Mouse (Mus musculus): ENCODE results near the gene Vkorc1l1. TPM values are rescaled to one million over a fixed set of nuclear protein-coding genes. Genes with fewer than 3 reads are reported as not detected.
A peak's percentile ranks its signal among the peaks of the same experiment; 100 is the strongest.
"Not testable (repeated sequence)": the region's sequence is repeated elsewhere in the genome, so short reads cannot be mapped to it uniquely, and the experiment has no call there.

Gene Vkorc1l1
- total and polyA plus RNA-seq, 2 experiments, result 14.4 to 24.3 TPM

DNA sequence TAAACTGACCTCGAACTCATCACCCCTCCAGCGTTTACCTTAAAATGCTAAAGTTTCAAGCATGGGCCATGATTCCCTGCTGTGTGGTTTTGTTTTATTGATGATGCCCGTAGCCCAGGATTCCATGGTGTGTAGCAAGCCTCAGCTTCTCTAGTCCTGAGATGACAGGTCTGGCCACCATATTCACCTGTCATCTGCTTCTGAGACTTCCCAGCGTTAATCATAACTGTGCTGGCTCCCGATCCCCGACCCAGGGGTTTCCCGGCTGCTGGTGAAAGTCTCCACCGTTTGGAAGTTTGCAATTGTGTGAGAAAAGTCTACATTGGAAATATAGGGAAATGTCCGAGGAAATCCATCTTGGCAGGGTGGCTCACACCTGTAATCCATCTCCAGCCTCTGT is 32.6 kb upstream of the Vkorc1l1 start:
- H3K27ac ChIP-seq (replicated peaks; ENCODE audit: insufficient read depth, low read depth, low read length), result no peak overlapping the region
- H3K27me3 ChIP-seq (ENCODE audit: control insufficient read depth, insufficient read depth, low read length), result no peaks in the 10 kb centered on the region
- no peak overlapping the region for H3K9ac ChIP-seq (ENCODE audit: low read depth, low read length)
- no peak for DNase-seq (ENCODE audit: extremely low read depth, low read depth, low spot score)
- 78% methylated on average over 9 of the region's 9 CpGs for WGBS
- H3K4me3 ChIP-seq (ENCODE audit: insufficient read depth, low read depth, low read length), result no peak overlapping the region
- H3K79me2 ChIP-seq (ENCODE audit: control insufficient read depth, insufficient read depth, low read length), result no peaks in the 10 kb centered on the region
- no peaks in the 10 kb centered on the region for H3K4me1 ChIP-seq (ENCODE audit: control insufficient read depth, insufficient read depth, low read length)
- no peaks in the 10 kb centered on the region for H3K36me3 ChIP-seq (ENCODE audit: control insufficient read depth, insufficient read depth, low read length)
- TF ChIP-seq CTCF (IDR thresholded peaks at IDR 0.05; ENCODE audit: low read depth, low read length) (no peak), POLR2A (IDR thresholded peaks at IDR 0.05; ENCODE audit: extremely low read depth, insufficient read depth, low read length) (no peak)

DNA sequence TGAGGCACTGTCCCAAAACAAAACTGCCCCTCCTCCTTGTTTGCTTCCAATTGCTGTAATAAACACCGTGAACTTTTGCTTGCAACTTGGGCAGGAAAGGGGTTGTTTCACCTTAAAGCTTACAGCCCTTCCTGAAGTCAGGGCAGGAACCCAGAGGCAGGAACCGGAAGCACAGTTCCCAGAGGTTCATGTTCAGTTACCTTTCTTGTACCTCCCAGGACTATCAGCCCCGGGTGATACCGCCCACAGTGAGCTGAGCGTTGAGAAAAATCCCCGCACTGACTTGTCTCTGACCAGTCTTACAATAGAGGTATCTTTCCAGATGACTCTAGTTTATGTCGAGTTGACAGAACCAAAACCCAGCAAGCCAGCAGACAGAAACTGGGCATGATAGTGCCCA is 32.2 kb upstream of the Vkorc1l1 start:
- no peaks in the 10 kb centered on the region for H3K79me2 ChIP-seq (ENCODE audit: control insufficient read depth, insufficient read depth, low read length)
- no peak overlapping the region for H3K4me3 ChIP-seq (ENCODE audit: insufficient read depth, low read depth, low read length)
- no peaks in the 10 kb centered on the region for H3K36me3 ChIP-seq (ENCODE audit: control insufficient read depth, insufficient read depth, low read length)
- no peaks in the 10 kb centered on the region for H3K27me3 ChIP-seq (ENCODE audit: control insufficient read depth, insufficient read depth, low read length)
- H3K9ac ChIP-seq (ENCODE audit: low read depth, low read length), result no peak overlapping the region
- TF ChIP-seq CTCF (IDR thresholded peaks at IDR 0.05; ENCODE audit: low read depth, low read length) (no peak), POLR2A (IDR thresholded peaks at IDR 0.05; ENCODE audit: extremely low read depth, insufficient read depth, low read length) (no peak)
- H3K4me1 ChIP-seq (ENCODE audit: control insufficient read depth, insufficient read depth, low read length), result no peaks in the 10 kb centered on the region
- 70% methylated on average over 7 of the region's 7 CpGs for WGBS
- peak; percentile 58 for DNase-seq (ENCODE audit: extremely low read depth, low read depth, low spot score)
- H3K27ac ChIP-seq (replicated peaks; ENCODE audit: insufficient read depth, low read depth, low read length), result no peak overlapping the region

DNA sequence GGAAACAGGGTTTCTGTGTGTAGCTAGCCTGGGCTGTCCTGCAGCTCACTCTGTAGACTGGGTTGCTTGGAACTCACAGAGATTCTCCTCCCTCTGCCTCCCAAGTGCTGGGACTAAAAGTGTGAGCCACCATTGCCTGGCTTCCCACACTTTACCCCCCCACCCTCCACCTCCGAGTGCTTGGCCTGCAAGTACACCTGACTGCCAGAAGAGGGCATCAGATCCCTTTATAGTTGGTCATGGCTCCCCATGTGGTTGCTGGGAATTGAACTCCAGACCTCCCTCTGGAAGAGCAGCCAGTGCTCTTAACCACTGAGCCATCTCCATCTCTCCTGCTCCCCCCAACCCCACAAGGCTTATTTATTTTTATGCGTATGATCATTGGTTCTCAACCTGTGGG is 27.7 kb upstream of the Vkorc1l1 start:
- Histone ChIP-seq H3K27me3 (ENCODE audit: control insufficient read depth, insufficient read depth, low read length) (no peaks in the 10 kb centered on the region), H3K27ac (replicated peaks; ENCODE audit: insufficient read depth, low read depth, low read length) (no peak overlapping the region), H3K79me2 (ENCODE audit: control insufficient read depth, insufficient read depth, low read length) (no peaks in the 10 kb centered on the region), H3K36me3 (ENCODE audit: control insufficient read depth, insufficient read depth, low read length) (no peaks in the 10 kb centered on the region), H3K4me3 (ENCODE audit: insufficient read depth, low read depth, low read length) (no peak overlapping the region), H3K9ac (ENCODE audit: low read depth, low read length) (no peak overlapping the region), H3K4me1 (ENCODE audit: control insufficient read depth, insufficient read depth, low read length) (no peaks in the 10 kb centered on the region)
- peak; percentile 89 for TF ChIP-seq CTCF (IDR thresholded peaks at IDR 0.05; ENCODE audit: low read depth, low read length)
- no peak for TF ChIP-seq POLR2A (IDR thresholded peaks at IDR 0.05; ENCODE audit: extremely low read depth, insufficient read depth, low read length)
- peak; percentile 40 for DNase-seq (ENCODE audit: extremely low read depth, low read depth, low spot score)
- WGBS, result 47% methylated on average over 2 of the region's 2 CpGs

DNA sequence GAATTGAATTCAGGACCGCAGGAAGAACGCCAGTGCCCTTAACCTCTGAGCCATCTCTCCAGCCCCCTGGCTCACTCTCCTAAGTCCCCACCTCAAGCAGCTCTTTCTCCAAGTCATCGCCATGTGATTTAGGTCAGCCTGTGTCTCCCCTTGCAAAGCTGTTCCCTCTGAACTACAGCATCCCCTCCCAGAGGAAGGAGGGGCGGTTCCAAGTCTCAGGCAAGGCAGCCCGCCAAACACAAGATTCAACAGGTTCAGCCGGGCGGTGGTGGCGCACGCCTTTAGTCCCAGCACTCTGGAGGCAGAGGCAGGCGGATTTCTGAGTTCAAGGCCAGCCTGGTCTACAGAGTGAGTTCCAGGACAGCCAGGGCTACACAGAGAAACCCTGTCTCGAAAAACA is 26.3 kb upstream of the Vkorc1l1 start:
- not testable (repeated sequence) for H3K9ac ChIP-seq (ENCODE audit: low read depth, low read length); H3K4me1 ChIP-seq (ENCODE audit: control insufficient read depth, insufficient read depth, low read length); H3K27me3 ChIP-seq (ENCODE audit: control insufficient read depth, insufficient read depth, low read length); H3K27ac ChIP-seq (replicated peaks; ENCODE audit: insufficient read depth, low read depth, low read length); H3K36me3 ChIP-seq (ENCODE audit: control insufficient read depth, insufficient read depth, low read length); DNase-seq (ENCODE audit: extremely low read depth, low read depth, low spot score); H3K4me3 ChIP-seq (ENCODE audit: insufficient read depth, low read depth, low read length); H3K79me2 ChIP-seq (ENCODE audit: control insufficient read depth, insufficient read depth, low read length)
- WGBS, result 76% methylated on average over 11 of the region's 11 CpGs

DNA sequence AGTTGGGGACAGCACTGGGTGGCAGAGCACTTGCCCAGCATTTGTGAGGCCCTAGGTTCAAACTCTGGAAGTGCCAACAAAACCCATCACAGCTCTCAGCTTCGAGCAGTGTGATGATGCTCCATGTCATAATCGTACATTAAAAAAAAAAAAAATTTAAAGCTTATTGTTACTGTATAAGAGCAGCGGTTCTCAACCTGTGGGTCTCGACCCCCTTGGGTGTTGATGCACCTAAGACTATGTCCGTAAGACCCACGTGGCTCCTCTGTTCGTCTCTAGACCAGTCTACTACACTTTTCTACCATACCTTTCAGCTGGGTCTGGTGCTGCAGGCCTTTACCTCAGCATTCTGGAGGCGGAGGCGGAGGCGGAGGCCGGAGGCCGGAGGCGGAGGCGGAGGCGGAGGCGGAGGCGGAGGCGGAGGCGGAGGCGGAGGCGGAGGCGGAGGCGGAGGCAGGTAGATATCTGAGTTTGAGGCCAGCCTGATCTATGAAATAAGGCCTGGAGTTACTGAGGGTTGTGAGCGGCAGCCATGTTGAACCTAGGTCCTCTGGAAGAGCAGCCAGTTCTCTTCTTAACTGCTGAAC is 23.6 kb upstream of the Vkorc1l1 start:
- WGBS, result 90% methylated on average over 24 of the region's 24 CpGs
- no peak for TF ChIP-seq POLR2A (IDR thresholded peaks at IDR 0.05; ENCODE audit: extremely low read depth, insufficient read depth, low read length)
- TF ChIP-seq CTCF (IDR thresholded peaks at IDR 0.05; ENCODE audit: low read depth, low read length), result no peak
- no peaks in the 10 kb centered on the region for H3K27me3 ChIP-seq (ENCODE audit: control insufficient read depth, insufficient read depth, low read length)
- H3K27ac ChIP-seq (replicated peaks; ENCODE audit: insufficient read depth, low read depth, low read length), result no peak overlapping the region
- no peaks in the 10 kb centered on the region for H3K4me1 ChIP-seq (ENCODE audit: control insufficient read depth, insufficient read depth, low read length)
- no peaks in the 10 kb centered on the region for H3K36me3 ChIP-seq (ENCODE audit: control insufficient read depth, insufficient read depth, low read length)
- H3K79me2 ChIP-seq (ENCODE audit: control insufficient read depth, insufficient read depth, low read length), result no peaks in the 10 kb centered on the region
- no peak for DNase-seq (ENCODE audit: extremely low read depth, low read depth, low spot score)
- H3K9ac ChIP-seq (ENCODE audit: low read depth, low read length), result no peak overlapping the region
- H3K4me3 ChIP-seq (ENCODE audit: insufficient read depth, low read depth, low read length), result no peak overlapping the region

- Histone ChIP-seq H3K4me1 (ENCODE audit: control insufficient read depth, insufficient read depth, low read length) (no peaks in the 10 kb centered on the region), H3K4me3 (ENCODE audit: insufficient read depth, low read depth, low read length) (no peak overlapping the region), H3K79me2 (ENCODE audit: control insufficient read depth, insufficient read depth, low read length) (no peaks in the 10 kb centered on the region), H3K27ac (replicated peaks; ENCODE audit: insufficient read depth, low read depth, low read length) (no peak overlapping the region), H3K36me3 (ENCODE audit: control insufficient read depth, insufficient read depth, low read length) (no peaks in the 10 kb centered on the region), H3K27me3 (ENCODE audit: control insufficient read depth, insufficient read depth, low read length) (no peaks in the 10 kb centered on the region), H3K9ac (ENCODE audit: low read depth, low read length) (no peak overlapping the region)
- DNase-seq (ENCODE audit: extremely low read depth, low read depth, low spot score), result no peak
- WGBS, result 81% methylated on average over 9 of the region's 9 CpGs
- TF ChIP-seq CTCF (IDR thresholded peaks at IDR 0.05; ENCODE audit: low read depth, low read length) (peak; percentile 9; the same call in 1 of the 2 replicates), POLR2A (IDR thresholded peaks at IDR 0.05; ENCODE audit: extremely low read depth, insufficient read depth, low read length) (no peak)
Measured at GRCm38 (mm10) chr5:129918752-129919151, 23.0 kb upstream of the Vkorc1l1 start.
